Mouse (Mus musculus) CH12.LX (cell line): ENCODE data around the gene Grin3b. TPM values are rescaled to one million over a fixed set of nuclear protein-coding genes. Genes with fewer than 3 reads are reported as not detected.
"Not testable (repeated sequence)": the region's sequence is repeated elsewhere in the genome, so short reads cannot be mapped to it uniquely, and the experiment has no call there.

Source experiments
- DNase-seq: peaks from one replicate; pipeline ENCODE4 v3.0.0-alpha.2; 2013; ENCODE audit errors: extremely low read depth
- H3K27ac ChIP-seq: 2 replicates; pipeline ENCODE4 v1.5.1; 2012; ENCODE audit warnings: low read depth, mild to moderate bottlenecking, control low read depth, moderate library complexity; ENCODE audit not compliant: insufficient read depth
- H3K27me3 ChIP-seq: replicated peaks from 2 replicates; pipeline ENCODE3; 2012; ENCODE audit warnings: inconsistent platforms
- H3K36me3 ChIP-seq, 2 experiments: replicated peaks in 1 of 2; 2 replicates each; pipeline versions ENCODE3 to v1.6.1; 2012; ENCODE audit warnings: inconsistent platforms in 1 of 2, low read length in 1 of 2, mild to moderate bottlenecking in 1 of 2, mixed read lengths in 1 of 2, moderate library complexity in 1 of 2; ENCODE audit not compliant: control insufficient read depth in 1 of 2, insufficient read depth in 1 of 2
- H3K4me1 ChIP-seq, 2 experiments: 2 replicates each; pipeline ENCODE4 v1.6.1; 2012; ENCODE audit warnings: inconsistent platforms in 1 of 2, moderate library complexity in 1 of 2; ENCODE audit not compliant: insufficient read depth in 2 of 2, control insufficient read depth in 1 of 2
- H3K4me2 ChIP-seq: 2 replicates; pipeline ENCODE4 v1.6.1; 2012; ENCODE audit warnings: low read depth, mild to moderate bottlenecking, control low read depth; ENCODE audit not compliant: poor library complexity, insufficient read depth, severe bottlenecking
- H3K4me3 ChIP-seq, 3 experiments: fragments of 150-350 bp in 1 of 3; sonication (generic) in 1 of 3; replicated peaks in 1 of 3; 2 replicates each; pipeline versions ENCODE3 to v1.5.1; 2011 to 2012; ENCODE audit warnings: low read depth in 2 of 3, low read length in 2 of 3, mild to moderate bottlenecking in 2 of 3, moderate library complexity in 2 of 3, control low read depth in 1 of 3, improper control_type of control experiment in 1 of 3, inconsistent platforms in 1 of 3, mixed read lengths in 1 of 3; ENCODE audit not compliant: poor library complexity in 1 of 3
- H3K79me2 ChIP-seq: replicated peaks from 2 replicates; pipeline ENCODE4 v1.6.1; 2012; ENCODE audit warnings: mild to moderate bottlenecking, moderate library complexity; ENCODE audit not compliant: control insufficient read depth, poor library complexity, insufficient read depth, severe bottlenecking; ENCODE audit errors: extremely low read depth
- H3K9ac ChIP-seq: 2 replicates; pipeline ENCODE4 v1.6.1; 2012; ENCODE audit warnings: low read depth, mild to moderate bottlenecking, control low read depth, moderate library complexity; ENCODE audit not compliant: insufficient read depth
- H3K9me3 ChIP-seq: replicated peaks from 2 replicates; pipeline ENCODE3; 2012; ENCODE audit warnings: low read length, inconsistent platforms, mixed read lengths
- BHLHE40 ChIP-seq: IDR thresholded peaks from 2 replicates; pipeline ENCODE4 v1.6.1; 2011; ENCODE audit warnings: mild to moderate bottlenecking, low read depth, low read length, improper control_type of control experiment
- CHD2 ChIP-seq: IDR thresholded peaks from 2 replicates; pipeline ENCODE4 v1.6.1; 2011; ENCODE audit warnings: low read length, improper control_type of control experiment
- CTCF ChIP-seq, 2 experiments: IDR thresholded peaks in 1 of 2; conservative IDR thresholded peaks in 1 of 2; 2 replicates each; pipeline ENCODE4 v1.5.1; 2011 to 2012; ENCODE audit warnings: low read depth in 2 of 2, low read length in 2 of 2, improper control_type of control experiment in 1 of 2, inconsistent platforms in 1 of 2, mild to moderate bottlenecking in 1 of 2, moderate library complexity in 1 of 2
- ELF1 ChIP-seq: IDR thresholded peaks from 2 replicates; pipeline ENCODE4 v1.6.1; 2014; ENCODE audit warnings: low read depth, mild to moderate bottlenecking, inconsistent platforms, low read length, improper control_type of control experiment
- EP300 ChIP-seq: IDR thresholded peaks from 2 replicates; pipeline ENCODE4 v1.6.1; 2011; ENCODE audit warnings: low read length, improper control_type of control experiment
- ETS1 ChIP-seq: conservative IDR thresholded peaks from 2 replicates; pipeline ENCODE4 v1.6.1; 2012; ENCODE audit warnings: low read depth, mild to moderate bottlenecking, inconsistent platforms, low read length, improper control_type of control experiment, moderate library complexity
- GABPA ChIP-seq: IDR thresholded peaks from 2 replicates; pipeline ENCODE4 v1.6.1; 2012; ENCODE audit warnings: low read depth, low read length, improper control_type of control experiment, inconsistent platforms; ENCODE audit not compliant: insufficient replicate concordance
- HCFC1 ChIP-seq: IDR thresholded peaks from 2 replicates; pipeline ENCODE4 v1.6.1; 2012; ENCODE audit warnings: low read depth, mild to moderate bottlenecking, inconsistent platforms, low read length, improper control_type of control experiment
- IRF4 ChIP-seq: IDR thresholded peaks from 2 replicates; pipeline ENCODE4 v1.6.1; 2014; ENCODE audit warnings: low read depth, mild to moderate bottlenecking, inconsistent platforms, low read length, improper control_type of control experiment
- JUN ChIP-seq: IDR thresholded peaks from 2 replicates; pipeline ENCODE4 v1.6.1; 2011; ENCODE audit warnings: low read depth, mild to moderate bottlenecking, low read length, improper control_type of control experiment, moderate library complexity; ENCODE audit not compliant: insufficient read depth
- KAT2A ChIP-seq: IDR thresholded peaks from 2 replicates; pipeline ENCODE4 v1.6.1; 2012; ENCODE audit warnings: low read length, improper control_type of control experiment, inconsistent platforms; ENCODE audit not compliant: insufficient replicate concordance
- MAX ChIP-seq: IDR thresholded peaks from 2 replicates; pipeline ENCODE4 v1.6.1; 2011; ENCODE audit warnings: low read length, improper control_type of control experiment
- MAZ ChIP-seq: IDR thresholded peaks from 2 replicates; pipeline ENCODE4 v1.6.1; 2012; ENCODE audit warnings: low read depth, mild to moderate bottlenecking, inconsistent platforms, low read length, improper control_type of control experiment, moderate library complexity
- MEF2A ChIP-seq: IDR thresholded peaks from 2 replicates; pipeline ENCODE4 v1.6.1; 2014; ENCODE audit warnings: low read depth, mild to moderate bottlenecking, inconsistent platforms, low read length, improper control_type of control experiment, borderline replicate concordance
- MXI1 ChIP-seq: IDR thresholded peaks from 2 replicates; pipeline ENCODE4 v1.6.1; 2011; ENCODE audit warnings: mild to moderate bottlenecking, low read depth, low read length, improper control_type of control experiment
- MYC ChIP-seq: IDR thresholded peaks from 2 replicates; pipeline ENCODE4 v1.6.1; 2011; ENCODE audit warnings: low read depth, mild to moderate bottlenecking, improper control_type of control experiment, low read length
- NELFE ChIP-seq: IDR thresholded peaks from 2 replicates; pipeline ENCODE4 v1.6.1; 2011; ENCODE audit warnings: low read depth, low read length, improper control_type of control experiment
- NRF1 ChIP-seq: IDR thresholded peaks from 2 replicates; pipeline ENCODE4 v1.6.1; 2014; ENCODE audit warnings: low read depth, mild to moderate bottlenecking, inconsistent platforms, low read length, improper control_type of control experiment, moderate library complexity
- POLR2A ChIP-seq: IDR thresholded peaks from 2 replicates; pipeline ENCODE4 v1.6.1; 2011; ENCODE audit warnings: low read depth, mild to moderate bottlenecking, improper control_type of control experiment, low read length
- POLR2AphosphoS2 ChIP-seq: IDR thresholded peaks from 2 replicates; pipeline ENCODE4 v1.6.1; 2011; ENCODE audit warnings: low read depth, low read length, improper control_type of control experiment
- RAD21 ChIP-seq: IDR thresholded peaks from 2 replicates; pipeline ENCODE4 v1.6.1; 2011; ENCODE audit warnings: low read depth, mild to moderate bottlenecking, low read length, improper control_type of control experiment, moderate library complexity
- SIN3A ChIP-seq: IDR thresholded peaks from 2 replicates; pipeline ENCODE4 v1.6.1; 2012; ENCODE audit warnings: low read length, improper control_type of control experiment, inconsistent platforms
- SMC3 ChIP-seq: IDR thresholded peaks from 2 replicates; pipeline ENCODE4 v1.6.1; 2011; ENCODE audit warnings: low read depth, low read length, improper control_type of control experiment
- TCF12 ChIP-seq: IDR thresholded peaks from 2 replicates; pipeline ENCODE4 v1.6.1; 2014; ENCODE audit warnings: low read depth, mild to moderate bottlenecking, inconsistent platforms, low read length, improper control_type of control experiment
- UBTF ChIP-seq: IDR thresholded peaks from 2 replicates; pipeline ENCODE4 v1.6.1; 2012; ENCODE audit warnings: low read depth, mild to moderate bottlenecking, inconsistent platforms, low read length, improper control_type of control experiment, moderate library complexity
- ZC3H11A ChIP-seq: IDR thresholded peaks from 2 replicates; pipeline ENCODE4 v1.6.1; 2012; ENCODE audit warnings: low read depth, mild to moderate bottlenecking, inconsistent platforms, low read length, improper control_type of control experiment
- ZNF384 ChIP-seq: IDR thresholded peaks from 2 replicates; pipeline ENCODE4 v1.6.1; 2012; ENCODE audit warnings: low read depth, low read length, improper control_type of control experiment, inconsistent platforms
- dilution Hi-C: fragments of 300-500 bp; cut with MboI; formaldehyde crosslinking; loops from 2 replicates; pipeline ENCODE4 v1.14.3; 2020; ENCODE audit warnings: low sequenced_read_pairs; ENCODE audit not compliant: extremely low pct_unique_long_range_greater_than_20kb, extremely low pct_ligation_motif_present
- in situ Hi-C: fragments of 300-500 bp; cut with MboI; formaldehyde crosslinking; loops from 3 replicates; pipeline ENCODE4 v1.14.3; 2019; ENCODE audit warnings: low sequenced_read_pairs, low pct_ligation_motif_present, low pct_unique_long_range_greater_than_20kb, mixed read lengths
- polyA plus RNA-seq: library from polyadenylated mRNA; unstranded; fragments of >175 nt; gene quantifications from 2 replicates; pipeline ENCODE4 v1.2.1, GENCODE M21; 2012; ENCODE audit warnings: low read depth; ENCODE audit not compliant: insufficient read length
- total RNA-seq, 2 experiments: library from RNA; depleted of rRNA; stranded (reverse); fragments of 300-350 nt in 1 of 2; fragments of >200 nt in 1 of 2; gene quantifications; 2 replicates each; pipeline ENCODE4 v1.2.3; 2012 to 2014

Gene Grin3b
- total and polyA plus RNA-seq, 3 experiments, result 0.27 to 0.59 (median 0.56) TPM

DNA sequence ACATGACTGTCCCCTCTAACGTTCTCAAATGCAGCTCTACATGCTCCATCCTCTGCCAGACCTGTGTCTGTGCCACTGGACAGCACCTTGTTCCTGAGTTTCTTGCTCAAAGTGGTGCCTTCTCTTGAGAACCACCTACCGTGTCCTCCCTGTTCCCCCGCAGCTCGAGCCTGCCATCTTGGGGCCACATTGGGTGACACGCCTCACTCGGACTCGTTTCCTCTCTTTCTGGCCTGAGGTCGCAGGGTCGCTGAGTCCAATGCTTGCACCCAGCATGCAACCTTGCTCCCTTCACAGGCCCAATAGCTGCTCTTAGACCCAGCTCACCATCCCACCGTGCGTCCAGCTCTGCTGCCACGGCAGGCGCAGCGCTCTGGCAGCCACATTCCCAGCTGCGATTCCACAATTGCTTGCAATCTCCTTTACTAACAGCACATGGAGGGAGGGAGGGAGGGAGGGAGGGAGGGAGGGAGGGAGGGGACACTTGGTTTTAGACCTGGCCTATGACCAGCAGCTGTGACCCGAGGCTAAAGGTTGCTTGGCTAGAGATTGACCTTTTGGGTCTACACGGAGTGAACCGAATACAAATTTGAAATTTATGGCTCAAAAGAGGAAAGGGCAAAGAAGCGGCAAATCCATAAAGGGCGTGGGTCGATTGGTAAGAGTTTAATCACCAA lies 12.2 kb upstream of the Grin3b start:
- no peak overlapping the region for H3K4me2 ChIP-seq
- H3K9ac ChIP-seq, result no peak overlapping the region
- DNase-seq, result peak; percentile 78
- TF ChIP-seq NRF1 (peak; percentile 28; the same call in 1 of the 2 replicates), EP300 (no peak), MYC (peak; percentile 72; the same call in 1 of the 2 replicates), MAX (peak; percentile 77), KAT2A (no peak), POLR2A (no peak), UBTF (no peak), TCF12 (peak; percentile 67), POLR2AphosphoS2 (no peak), ELF1 (peak; percentile 54; the same call in 1 of the 2 replicates), ZC3H11A (peak; percentile 96), CHD2 (0 out of 2 replicates have a peak, but pooled peaks have one; percentile 4), MEF2A (peak; percentile 73), GABPA (no peak), ETS1 (no peak), NELFE (peak; percentile 66; the same call in 1 of the 2 replicates), ZNF384 (no peak), MXI1 (no peak), CTCF (conservative IDR thresholded peaks at IDR 0.05 in 1 of 2, IDR thresholded peaks at IDR 0.05 in 1 of 2; ENCODE audit: low read depth in 2 of 2, low read length in 2 of 2) (peak; percentile 68 to 99; a peak in 3 of 4 replicates), SIN3A (peak; percentile 84), JUN (no peak), IRF4 (peak; percentile 59), RAD21 (peak; percentile 99), MAZ (peak; percentile 41; the same call in 1 of the 2 replicates), SMC3 (peak; percentile 99), HCFC1 (peak; percentile 28; the same call in 1 of the 2 replicates), BHLHE40 (0 out of 2 replicates have a peak, but pooled peaks have one; percentile 29)
- no peaks in the 10 kb centered on the region for H3K27me3 ChIP-seq
- in situ Hi-C loops (no loop called here), dilution Hi-C loops (no loop called here)
- H3K4me1 ChIP-seq, result peaks cover 25 to 60% of the 10 kb centered on the region in 2 experiments
- no peak overlapping the region for H3K27ac ChIP-seq
- peaks cover 16 to 33% of the 10 kb centered on the region in 2 experiments for H3K36me3 ChIP-seq
- no peaks in the 10 kb centered on the region for H3K9me3 ChIP-seq
- H3K79me2 ChIP-seq, result peaks cover 22% of the 10 kb centered on the region
- H3K4me3 ChIP-seq, result no peak overlapping the region

DNA sequence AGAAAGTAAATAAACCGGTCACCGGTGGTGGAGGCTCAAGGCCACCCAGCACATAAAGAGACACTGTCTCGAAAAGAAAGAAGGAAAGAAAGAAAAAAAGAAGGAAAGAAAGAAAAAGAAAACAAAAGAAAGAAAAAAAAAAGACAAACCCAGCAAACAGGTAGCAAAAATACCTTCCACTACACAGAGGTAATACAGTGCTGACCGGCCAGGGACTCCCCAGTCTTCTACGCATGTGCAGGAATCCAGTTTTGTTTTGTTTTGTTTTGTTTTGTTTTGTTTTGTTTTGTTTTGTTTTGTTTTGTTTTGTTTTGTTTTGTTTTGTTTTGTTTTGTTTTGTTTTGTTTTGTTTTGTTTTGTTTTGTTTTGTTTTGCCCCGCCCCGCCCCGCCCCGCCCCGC lies 11.1 kb upstream of the Grin3b start:
- in situ Hi-C loops, H3K27ac ChIP-seq, dilution Hi-C loops, H3K27me3 ChIP-seq, H3K4me3 ChIP-seq, DNase-seq, H3K9ac ChIP-seq, H3K9me3 ChIP-seq, H3K4me2 ChIP-seq: not testable (repeated sequence)
- H3K79me2 ChIP-seq, result peaks cover 22% of the 10 kb centered on the region
- H3K4me1 ChIP-seq, result peaks cover 21 to 49% of the 10 kb centered on the region in 2 experiments
- peaks cover 23 to 35% of the 10 kb centered on the region in 2 experiments for H3K36me3 ChIP-seq
